In the genomic region with DNA sequence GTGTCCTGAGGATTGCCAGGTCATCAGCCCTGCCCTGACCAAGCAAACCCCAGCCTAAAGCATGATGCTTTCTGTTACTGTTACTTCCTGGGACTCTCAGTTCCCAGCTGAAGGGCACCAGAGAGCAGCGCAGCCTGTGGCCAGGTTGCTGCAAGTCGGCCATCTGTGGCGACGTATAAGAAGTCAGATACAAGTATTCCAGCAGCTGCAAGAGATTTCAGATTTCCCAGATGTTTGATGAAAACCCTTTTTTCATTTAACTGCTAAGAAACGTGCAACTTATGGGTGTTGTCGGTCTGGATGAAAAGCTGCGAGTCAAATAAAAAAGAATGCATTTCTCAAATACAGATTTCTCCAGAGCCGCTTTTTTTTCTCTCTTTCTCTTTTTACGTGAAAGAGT, we compare ENCODE assay signal across 19 mouse cellular contexts.
DNase-seq lines count a peak whose midpoint lies in the region; ATAC-seq and TF ChIP-seq lines count a peak whose summit lies in the region.
"Had no signal": no experiment of that assay in that cellular context is flagged by ENCODE, and none has a peak within 500 bp of the region (broad histone marks: within the 10 kb centered on the region; RNA-seq: fewer than 3 reads in every experiment).

No protein-coding gene starts in this region.

- DNase-seq in forebrain, embryonic 11.5 days (ENCODE audit: low spot score), result no peak
- peak; percentile 75 for DNase-seq in midbrain, embryonic 11.5 days (ENCODE audit: low spot score, missing footprints)
- DNase-seq in midbrain, embryonic 10.5 days (ENCODE audit: low spot score), result no peak
- DNase-seq in spleen, adult 18-20 months, result no peak
- no peak for DNase-seq in liver, postnatal 0 days
- DNase-seq: adrenal gland, postnatal 36 days; cerebellum, adult 9-10 months; heart, postnatal 36 days; kidney, adult 11 months; kidney, postnatal 4 days; liver; lung, postnatal 4 days; right cerebral cortex, postnatal 14 days had no signal

- no peak for TF ChIP-seq CTCF in liver, postnatal 0 days (IDR thresholded peaks at IDR 0.05; ENCODE audit: low read depth)

- H3K4me3 ChIP-seq in forebrain, embryonic 13.5 days, result no peak overlapping the region
- no peak overlapping the region for H3K4me3 ChIP-seq in forebrain, embryonic 11.5 days (ENCODE audit: low read depth, low read length)
- H3K4me3 ChIP-seq in midbrain, embryonic 11.5 days (ENCODE audit: low read depth, low read length), result no peak overlapping the region
- no peak overlapping the region for H3K4me3 ChIP-seq in midbrain, embryonic 10.5 days
- no peak overlapping the region for H3K4me3 ChIP-seq in forebrain, embryonic 16.5 days (replicated peaks; ENCODE audit: low read length)
- H3K4me3 ChIP-seq in liver, postnatal 0 days (ENCODE audit: low read depth, low read length), result no peak overlapping the region
- H3K4me3 ChIP-seq: heart, embryonic 15.5 days; hindbrain, embryonic 13.5 days; kidney, embryonic 15.5 days; liver, embryonic 15.5 days had no signal

- H3K9me3 ChIP-seq in forebrain, embryonic 13.5 days (replicated peaks), result no peaks in the 10 kb centered on the region
- no peaks in the 10 kb centered on the region for H3K9me3 ChIP-seq in forebrain, embryonic 11.5 days (ENCODE audit: control insufficient read depth, low read length)
- no peaks in the 10 kb centered on the region for H3K9me3 ChIP-seq in midbrain, embryonic 11.5 days (ENCODE audit: control insufficient read depth, low read length)
- no peaks in the 10 kb centered on the region for H3K9me3 ChIP-seq in midbrain, embryonic 10.5 days (replicated peaks)
- H3K9me3 ChIP-seq in forebrain, embryonic 16.5 days (ENCODE audit: control insufficient read depth, low read length), result no peaks in the 10 kb centered on the region
- H3K9me3 ChIP-seq in liver, postnatal 0 days (ENCODE audit: low read length), result no peaks in the 10 kb centered on the region
- H3K9me3 ChIP-seq: heart, embryonic 15.5 days; hindbrain, embryonic 13.5 days; kidney, embryonic 15.5 days; liver, embryonic 15.5 days had no signal

- ATAC-seq in forebrain, embryonic 13.5 days, result 0 out of 2 replicates have a peak, but pooled peaks have one; percentile 25
- no peak for ATAC-seq in forebrain, embryonic 11.5 days (replicated peaks; ENCODE audit: low FRiP score)
- ATAC-seq in midbrain, embryonic 11.5 days (ENCODE audit: low FRiP score), result no peak
- no peak; the same call in 1 of the 2 replicates for ATAC-seq in forebrain, embryonic 16.5 days
- ATAC-seq in liver, postnatal 0 days, result no peak

- H3K36me3 ChIP-seq in forebrain, embryonic 13.5 days (ENCODE audit: poor library complexity, severe bottlenecking), result no peaks in the 10 kb centered on the region
- H3K36me3 ChIP-seq in forebrain, embryonic 11.5 days (ENCODE audit: control insufficient read depth, insufficient read depth, low read length), result no peaks in the 10 kb centered on the region
- no peaks in the 10 kb centered on the region for H3K36me3 ChIP-seq in midbrain, embryonic 11.5 days (ENCODE audit: control insufficient read depth, insufficient read depth, low read length)
- no peaks in the 10 kb centered on the region for H3K36me3 ChIP-seq in midbrain, embryonic 10.5 days
- H3K36me3 ChIP-seq in forebrain, embryonic 16.5 days (ENCODE audit: control insufficient read depth, insufficient read depth), result no peaks in the 10 kb centered on the region
- H3K36me3 ChIP-seq in liver, postnatal 0 days (replicated peaks; ENCODE audit: insufficient read depth, low read length), result no peaks in the 10 kb centered on the region
- H3K36me3 ChIP-seq: heart, embryonic 15.5 days; hindbrain, embryonic 13.5 days; kidney, embryonic 15.5 days; liver, embryonic 15.5 days had no signal

- 83% methylated on average over 9 of the region's 9 CpGs for WGBS in forebrain, embryonic 13.5 days
- WGBS in forebrain, embryonic 11.5 days, result 82% methylated on average over 9 of the region's 9 CpGs
- WGBS in midbrain, embryonic 11.5 days, result 88% methylated on average over 9 of the region's 9 CpGs
- 89% methylated on average over 9 of the region's 9 CpGs for WGBS in midbrain, embryonic 10.5 days
- WGBS in forebrain, embryonic 16.5 days, result 72% methylated on average over 9 of the region's 9 CpGs
- WGBS in liver, postnatal 0 days (ENCODE audit: insufficient replicate concordance), result 90% methylated on average over 9 of the region's 9 CpGs

- H3K4me1 ChIP-seq in forebrain, embryonic 13.5 days, result peaks cover 29% of the 10 kb centered on the region
- no peaks in the 10 kb centered on the region; the same call in 1 of the 2 replicates for H3K4me1 ChIP-seq in forebrain, embryonic 11.5 days (replicated peaks; ENCODE audit: control insufficient read depth, insufficient read depth, low read length)
- H3K4me1 ChIP-seq in midbrain, embryonic 11.5 days (ENCODE audit: control insufficient read depth, insufficient read depth, low read length), result no peaks in the 10 kb centered on the region
- H3K4me1 ChIP-seq in midbrain, embryonic 10.5 days, result peaks cover 7% of the 10 kb centered on the region
- peaks cover 19% of the 10 kb centered on the region for H3K4me1 ChIP-seq in forebrain, embryonic 16.5 days (replicated peaks; ENCODE audit: control insufficient read depth, insufficient read depth, low read length)
- H3K4me1 ChIP-seq in liver, postnatal 0 days (ENCODE audit: insufficient read depth), result no peaks in the 10 kb centered on the region
- H3K4me1 ChIP-seq: heart, embryonic 15.5 days; liver, embryonic 15.5 days had no signal

- no peak for TF ChIP-seq EP300 in liver, postnatal 0 days (IDR thresholded peaks at IDR 0.05; ENCODE audit: low read depth)

- peak overlapping the region; percentile 73 for H3K27ac ChIP-seq in forebrain, embryonic 13.5 days
- H3K27ac ChIP-seq in forebrain, embryonic 11.5 days (ENCODE audit: low read depth, low read length), result no peak overlapping the region
- no peak overlapping the region for H3K27ac ChIP-seq in midbrain, embryonic 11.5 days (ENCODE audit: low read depth, low read length)
- no peak overlapping the region for H3K27ac ChIP-seq in midbrain, embryonic 10.5 days (replicated peaks)
- H3K27ac ChIP-seq in forebrain, embryonic 16.5 days (ENCODE audit: low read length), result peak overlapping the region; percentile 49
- H3K27ac ChIP-seq in liver, postnatal 0 days (ENCODE audit: low read depth), result no peak overlapping the region
- H3K27ac ChIP-seq: heart, embryonic 15.5 days; hindbrain, embryonic 13.5 days; kidney, embryonic 15.5 days; liver, embryonic 15.5 days had no signal

- H3K4me2 ChIP-seq in forebrain, embryonic 13.5 days, result peak overlapping the region; percentile 0; the same call in 1 of the 2 replicates
- H3K4me2 ChIP-seq in forebrain, embryonic 11.5 days (ENCODE audit: low read depth, low read length, severe bottlenecking), result no peak overlapping the region
- no peak overlapping the region for H3K4me2 ChIP-seq in midbrain, embryonic 11.5 days
- no peak overlapping the region for H3K4me2 ChIP-seq in forebrain, embryonic 16.5 days (ENCODE audit: low read length)
- H3K4me2 ChIP-seq in liver, postnatal 0 days (ENCODE audit: low read depth, low read length), result no peak overlapping the region
- H3K4me2 ChIP-seq: heart, embryonic 15.5 days; hindbrain, embryonic 13.5 days; kidney, embryonic 15.5 days; liver, embryonic 15.5 days had no signal

- no peak overlapping the region for H3K9ac ChIP-seq in forebrain, embryonic 13.5 days
- H3K9ac ChIP-seq in forebrain, embryonic 11.5 days (ENCODE audit: low read length), result no peak overlapping the region
- H3K9ac ChIP-seq in midbrain, embryonic 11.5 days (ENCODE audit: low read length), result no peak overlapping the region
- H3K9ac ChIP-seq in forebrain, embryonic 16.5 days (replicated peaks; ENCODE audit: low read depth, low read length), result no peak overlapping the region
- no peak overlapping the region for H3K9ac ChIP-seq in liver, postnatal 0 days (replicated peaks)
- H3K9ac ChIP-seq: heart, embryonic 15.5 days; hindbrain, embryonic 13.5 days; kidney, embryonic 15.5 days; liver, embryonic 15.5 days had no signal

- no peaks in the 10 kb centered on the region for H3K27me3 ChIP-seq in forebrain, embryonic 13.5 days
- H3K27me3 ChIP-seq in forebrain, embryonic 11.5 days (ENCODE audit: control insufficient read depth, insufficient read depth, low read length), result no peaks in the 10 kb centered on the region
- no peaks in the 10 kb centered on the region for H3K27me3 ChIP-seq in midbrain, embryonic 11.5 days (ENCODE audit: control insufficient read depth, insufficient read depth, low read length)
- H3K27me3 ChIP-seq in midbrain, embryonic 10.5 days (ENCODE audit: low read depth, poor library complexity, severe bottlenecking), result no peaks in the 10 kb centered on the region
- no peaks in the 10 kb centered on the region for H3K27me3 ChIP-seq in forebrain, embryonic 16.5 days (replicated peaks; ENCODE audit: control insufficient read depth, insufficient read depth, low read length)
- no peaks in the 10 kb centered on the region for H3K27me3 ChIP-seq in liver, postnatal 0 days (ENCODE audit: insufficient read depth, low read length)
- H3K27me3 ChIP-seq: heart, embryonic 15.5 days; hindbrain, embryonic 13.5 days; kidney, embryonic 15.5 days; liver, embryonic 15.5 days had no signal

Comparison
In these comparisons a context has a peak if more than half of its experiments do, and no peak if none do; other contexts are left out.
1. H3K27ac ChIP-seq: peak in forebrain, embryonic 13.5 days (single experiment) and forebrain, embryonic 16.5 days (single experiment); none in forebrain, embryonic 11.5 days (single experiment), midbrain, embryonic 11.5 days (single experiment), midbrain, embryonic 10.5 days (single experiment) and liver, postnatal 0 days (single experiment).